Mouse (Mus musculus) E14TG2a.4 (cell line): ENCODE measurements around the gene Lsm11.

Source experiments
- H3K27me3 ChIP-seq: 2 replicates; pipeline ENCODE4 v1.6.1; 2014; ENCODE audit warnings: low read length, control low read depth; ENCODE audit not compliant: insufficient read depth
- H3K36me3 ChIP-seq: 2 replicates; pipeline ENCODE4 v1.6.1; 2014; ENCODE audit warnings: low read length, control low read depth; ENCODE audit not compliant: insufficient read depth
- H3K4me1 ChIP-seq: replicated peaks from 2 replicates; pipeline ENCODE4 v1.6.1; 2014; ENCODE audit warnings: low read depth, low read length, control low read depth
- H3K4me3 ChIP-seq: replicated peaks from 2 replicates; pipeline ENCODE4 v1.5.1; 2014; ENCODE audit warnings: mild to moderate bottlenecking, low read length
- H3K9me3 ChIP-seq: 2 replicates; pipeline ENCODE4 v1.6.1; 2014; ENCODE audit warnings: low read length, control low read depth
- CTCF ChIP-seq: conservative IDR thresholded peaks from 2 replicates; pipeline ENCODE4 v1.5.1; 2014; ENCODE audit warnings: low read length
- NANOG ChIP-seq: IDR thresholded peaks from 2 replicates; pipeline ENCODE4 v1.6.1; 2014; ENCODE audit warnings: borderline replicate concordance, low read length, mixed read lengths
- POU5F1 ChIP-seq: IDR thresholded peaks from 2 replicates; pipeline ENCODE4 v1.6.1; 2014; ENCODE audit warnings: low read length, borderline replicate concordance

The Lsm11 gene

DNA sequence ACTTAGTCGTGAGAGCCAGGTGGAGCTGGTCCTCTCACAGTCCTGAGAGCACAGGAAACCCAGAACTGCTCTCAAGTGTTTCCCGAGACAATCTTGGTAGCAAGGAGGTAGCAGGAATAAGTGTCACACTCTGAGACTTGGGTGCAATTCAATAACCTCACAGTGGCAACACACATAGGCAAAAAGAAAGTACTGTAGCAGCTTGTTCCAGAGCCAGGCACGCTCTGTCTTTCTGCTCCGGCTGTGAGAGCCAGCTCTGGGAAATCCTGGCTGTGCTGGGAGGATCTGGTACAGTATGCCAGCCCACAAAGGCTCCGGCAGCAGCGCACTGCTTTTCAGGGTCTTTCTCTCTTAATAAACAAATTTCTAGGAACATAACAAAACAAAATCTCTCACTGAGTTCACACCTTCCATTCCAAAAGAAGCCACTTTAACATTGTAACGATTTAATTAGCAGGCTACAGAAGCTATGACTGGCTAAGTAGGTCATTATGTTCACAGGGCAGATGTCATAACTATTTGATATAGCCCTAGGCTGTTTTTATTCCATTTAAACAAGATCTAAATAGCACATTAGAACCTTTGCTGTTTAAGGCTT lies 1.5 kb downstream of the Lsm11 start:
- Histone ChIP-seq H3K27me3 (no peaks in the 10 kb centered on the region), H3K9me3 (no peaks in the 10 kb centered on the region), H3K4me1 (peaks cover 47% of the 10 kb centered on the region), H3K36me3 (peaks cover 46% of the 10 kb centered on the region), H3K4me3 (peak overlapping the region; percentile 97)
- TF ChIP-seq NANOG (no peak), CTCF (no peak), POU5F1 (no peak)

- TF ChIP-seq POU5F1 (no peak), NANOG (no peak), CTCF (no peak)
- peaks cover 42% of the 10 kb centered on the region for H3K36me3 ChIP-seq
- no peak overlapping the region for H3K4me3 ChIP-seq
- H3K9me3 ChIP-seq = no peaks in the 10 kb centered on the region
- H3K4me1 ChIP-seq = peaks cover 48% of the 10 kb centered on the region
- no peaks in the 10 kb centered on the region for H3K27me3 ChIP-seq
Measured at GRCm38 (mm10) chr11:45942281-45942680, 2.5 kb downstream of the Lsm11 start.

DNA sequence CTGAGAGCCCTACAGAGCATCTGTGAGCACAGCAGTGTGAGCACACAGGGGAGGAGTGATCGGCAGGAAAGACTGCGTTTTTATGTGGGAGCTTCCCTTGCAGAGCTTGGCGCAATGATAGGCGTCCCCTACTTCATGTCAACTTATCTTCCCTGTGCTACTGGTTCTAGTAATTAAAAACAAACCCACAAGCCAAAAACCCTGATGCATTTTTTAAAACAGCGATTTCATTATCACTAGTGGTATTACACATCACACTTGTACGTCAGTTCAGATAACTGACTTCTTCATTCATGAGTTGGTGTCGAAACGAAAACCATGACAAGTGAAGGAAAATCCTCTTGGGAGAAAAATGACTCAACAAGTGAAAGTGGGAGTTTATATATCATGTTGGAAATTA lies 5.8 kb downstream of the Lsm11 start:
- no peaks in the 10 kb centered on the region for H3K9me3 ChIP-seq
- no peaks in the 10 kb centered on the region for H3K27me3 ChIP-seq
- peaks cover 44% of the 10 kb centered on the region for H3K4me1 ChIP-seq
- TF ChIP-seq CTCF (no peak), POU5F1 (no peak)
- peaks cover 76% of the 10 kb centered on the region for H3K36me3 ChIP-seq
- H3K4me3 ChIP-seq = no peak overlapping the region

GRCm38 (mm10) chr11:45937478-45937877 lies 7.3 kb downstream of the Lsm11 start:
- TF ChIP-seq NANOG = no peak
- TF ChIP-seq CTCF = no peak
- no peak for TF ChIP-seq POU5F1
- Histone ChIP-seq H3K4me1 (peaks cover 37% of the 10 kb centered on the region), H3K9me3 (no peaks in the 10 kb centered on the region), H3K27me3 (no peaks in the 10 kb centered on the region), H3K4me3 (no peak overlapping the region), H3K36me3 (peaks cover 83% of the 10 kb centered on the region)

DNA sequence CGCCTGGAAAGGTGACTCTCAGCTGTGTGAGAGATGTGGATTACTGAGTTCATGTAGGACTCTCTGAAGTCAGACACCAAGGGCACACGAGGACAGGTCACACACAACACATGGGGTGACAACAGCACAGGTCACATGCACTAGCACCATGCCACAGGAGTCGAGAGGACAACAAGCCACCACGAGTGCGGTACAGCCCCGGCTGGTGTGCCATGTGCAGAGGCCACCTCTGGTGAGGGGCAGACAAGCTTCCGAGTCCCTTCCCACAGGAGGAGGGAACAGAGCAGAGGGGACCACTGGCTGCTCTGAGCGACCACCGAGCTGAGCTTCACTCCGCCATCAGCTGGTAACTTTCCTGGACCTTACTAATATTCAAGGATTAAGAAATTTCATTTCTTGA lies 12.0 kb downstream of the Lsm11 start:
- H3K4me1 ChIP-seq = peaks cover 32% of the 10 kb centered on the region
- no peak for TF ChIP-seq CTCF
- no peak for TF ChIP-seq NANOG
- no peak for TF ChIP-seq POU5F1
- H3K4me3 ChIP-seq = no peak overlapping the region
- H3K27me3 ChIP-seq = no peaks in the 10 kb centered on the region
- peaks cover 69% of the 10 kb centered on the region for H3K36me3 ChIP-seq
- no peaks in the 10 kb centered on the region for H3K9me3 ChIP-seq

DNA sequence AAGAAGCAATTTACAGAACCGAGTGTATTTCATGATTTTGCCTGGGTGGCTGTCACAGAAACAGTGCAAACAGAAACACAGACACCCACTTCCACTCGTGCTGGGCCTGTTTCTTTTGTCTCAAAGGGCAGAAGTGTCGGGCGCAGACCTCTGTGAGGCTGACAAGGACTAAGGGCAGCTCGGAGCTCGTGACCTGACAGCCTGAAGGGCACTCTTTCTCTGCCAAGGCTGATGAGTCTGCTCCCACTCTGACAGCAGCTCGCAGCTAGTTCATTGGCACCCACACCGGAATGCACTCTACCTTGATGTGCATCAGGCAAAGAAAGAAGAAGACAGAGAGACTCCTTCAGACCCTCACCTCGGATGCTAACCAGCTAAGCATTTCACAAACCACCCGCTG lies 15.2 kb downstream of the Lsm11 start:
- Histone ChIP-seq H3K4me3 (no peak overlapping the region), H3K9me3 (no peaks in the 10 kb centered on the region), H3K36me3 (peaks cover 37% of the 10 kb centered on the region), H3K27me3 (peaks cover 10% of the 10 kb centered on the region), H3K4me1 (peaks cover 30% of the 10 kb centered on the region)
- no peak for TF ChIP-seq POU5F1
- TF ChIP-seq NANOG = no peak
- TF ChIP-seq CTCF = no peak

GRCm38 (mm10) chr11:45927456-45927855 lies 17.3 kb downstream of the Lsm11 start:
- TF ChIP-seq CTCF (0 out of 2 replicates have a peak, but pooled peaks have one; percentile 1), POU5F1 (no peak)
- H3K4me1 ChIP-seq = peaks cover 22% of the 10 kb centered on the region
- peaks cover 18% of the 10 kb centered on the region for H3K36me3 ChIP-seq

DNA sequence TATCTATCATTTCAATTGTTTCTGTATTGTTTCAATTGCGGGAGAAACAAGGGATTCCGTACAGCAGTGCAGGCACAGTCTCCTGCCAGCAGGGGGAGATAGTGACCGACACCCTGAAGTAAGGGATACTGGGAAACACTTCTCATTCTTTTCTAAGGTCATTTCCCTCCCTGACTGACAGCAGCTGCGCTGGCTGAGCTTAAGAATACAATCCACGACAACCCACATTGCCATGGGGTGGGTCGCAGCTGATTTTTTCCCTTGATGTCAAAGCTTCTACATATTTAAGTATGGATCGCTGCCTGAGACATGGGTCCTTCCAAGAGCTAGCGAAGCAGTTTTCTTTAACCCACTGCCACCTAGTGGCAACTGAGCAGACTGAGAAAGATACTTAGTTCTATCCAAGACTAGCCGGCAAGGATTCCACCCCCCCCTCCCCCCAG lies 18.1 kb downstream of the Lsm11 start:
- TF ChIP-seq NANOG (no peak), CTCF (peak; percentile 94), POU5F1 (no peak)
- Histone ChIP-seq H3K4me1 (peaks cover 17% of the 10 kb centered on the region), H3K9me3 (no peaks in the 10 kb centered on the region), H3K4me3 (peak overlapping the region; percentile 64), H3K27me3 (peaks cover 19% of the 10 kb centered on the region), H3K36me3 (peaks cover 13% of the 10 kb centered on the region)

More at GRCm38 (mm10) chr11:45927456-45927855, 17.3 kb downstream of the Lsm11 start:
- Histone ChIP-seq H3K9me3 (no peaks in the 10 kb centered on the region), H3K4me3 (no peak overlapping the region), H3K27me3 (peaks cover 19% of the 10 kb centered on the region)

- H3K9me3 ChIP-seq = no peaks in the 10 kb centered on the region
- TF ChIP-seq NANOG = no peak
- TF ChIP-seq CTCF = no peak
- TF ChIP-seq POU5F1 = no peak
- peaks cover 8% of the 10 kb centered on the region; the same call in 1 of the 2 replicates for H3K36me3 ChIP-seq
- peaks cover 22% of the 10 kb centered on the region for H3K4me1 ChIP-seq
- peaks cover 19% of the 10 kb centered on the region for H3K27me3 ChIP-seq
- no peak overlapping the region for H3K4me3 ChIP-seq
Measured at GRCm38 (mm10) chr11:45925436-45925835, 19.3 kb downstream of the Lsm11 start.
